Mouse (Mus musculus) heart, embryonic 10.5 days (tissue): ENCODE measurements around the gene Kctd7. TPM values are rescaled to one million over a fixed set of nuclear protein-coding genes. Genes with fewer than 3 reads are reported as not detected.

Source experiments
- DNase-seq: peaks from one replicate; pipeline ENCODE4 v3.0.0-alpha.2; 2017; ENCODE audit warnings: low spot score
- H3K27ac ChIP-seq: fragments of 300-500 bp; sonication (generic); 2 replicates; pipeline ENCODE4 v1.5.1; 2016; ENCODE audit warnings: mild to moderate bottlenecking
- H3K27me3 ChIP-seq: fragments of 300-500 bp; sonication (generic); 2 replicates; pipeline ENCODE4 v1.6.1; 2016; ENCODE audit warnings: mild to moderate bottlenecking; ENCODE audit not compliant: poor library complexity, insufficient read depth, severe bottlenecking
- H3K36me3 ChIP-seq: fragments of 300-500 bp; sonication (generic); 2 replicates; pipeline ENCODE4 v1.6.1; 2016; ENCODE audit warnings: mild to moderate bottlenecking, moderate library complexity
- H3K4me1 ChIP-seq: fragments of 300-500 bp; sonication (generic); 2 replicates; pipeline ENCODE4 v1.6.1; 2016; ENCODE audit warnings: mild to moderate bottlenecking
- H3K4me3 ChIP-seq: fragments of 300-500 bp; sonication (generic); 2 replicates; pipeline ENCODE4 v1.5.1; 2016; ENCODE audit warnings: mild to moderate bottlenecking, moderate library complexity
- H3K9me3 ChIP-seq: fragments of 300-500 bp; sonication (generic); 2 replicates; pipeline ENCODE4 v1.6.1; 2016; ENCODE audit warnings: mild to moderate bottlenecking, moderate library complexity
- WGBS: fragments of 180-500 bp; shearing (Covaris S2); methylation state at CpG from one replicate; pipeline ENCODE4 v1.1.7; 2016; 5-methylcytosine and 5-hydroxymethylcytosine counted together
- polyA plus RNA-seq: library from polyadenylated mRNA; unstranded; fragments of >200 nt; fragmentation: Nextera tagmentation; extraction: Ambion mirVana; gene quantifications from 2 replicates; pipeline ENCODE4 v1.2.1, GENCODE M21; 2016

Kctd7 gene
- polyA plus RNA-seq, 1 experiment from 2014 or later, result 4.4 TPM

- no peak for DNase-seq
- no peaks in the 10 kb centered on the region for H3K9me3 ChIP-seq
- H3K4me1 ChIP-seq, result peaks cover 23% of the 10 kb centered on the region; the same call in 1 of the 2 replicates
- H3K27ac ChIP-seq, result no peak overlapping the region
- no peaks in the 10 kb centered on the region for H3K36me3 ChIP-seq
- H3K4me3 ChIP-seq, result no peak overlapping the region
- 83% methylated on average over 6 of the region's 6 CpGs for WGBS
- H3K27me3 ChIP-seq, result no peaks in the 10 kb centered on the region
These were observed 37.3 kb downstream of the Kctd7 start for GRCm38 (mm10) chr5:130181740-130182540.

- H3K4me3 ChIP-seq, result no peak overlapping the region
- WGBS, result 85% methylated on average over 3 of the region's 3 CpGs
- no peaks in the 10 kb centered on the region for H3K9me3 ChIP-seq
- H3K36me3 ChIP-seq, result peaks cover 2% of the 10 kb centered on the region; the same call in 1 of the 2 replicates
- peaks cover 23% of the 10 kb centered on the region; the same call in 1 of the 2 replicates for H3K4me1 ChIP-seq
- H3K27ac ChIP-seq, result no peak overlapping the region
- DNase-seq, result no peak
- no peaks in the 10 kb centered on the region for H3K27me3 ChIP-seq
These were observed 37.8 kb downstream of the Kctd7 start for GRCm38 (mm10) chr5:130182541-130182821.

- Histone ChIP-seq H3K27ac (no peak overlapping the region), H3K4me1 (peaks cover 11% of the 10 kb centered on the region; the same call in 1 of the 2 replicates), H3K27me3 (no peaks in the 10 kb centered on the region), H3K4me3 (no peak overlapping the region), H3K9me3 (no peaks in the 10 kb centered on the region), H3K36me3 (peaks cover 13% of the 10 kb centered on the region)
- DNase-seq, result no peak
- WGBS, result 81% methylated on average over 9 of the region's 9 CpGs
These were observed 39.7 kb downstream of the Kctd7 start for GRCm38 (mm10) chr5:130184193-130184856.

- no peak for DNase-seq
- Histone ChIP-seq H3K36me3 (peaks cover 22% of the 10 kb centered on the region), H3K4me1 (peaks cover 8% of the 10 kb centered on the region; the same call in 1 of the 2 replicates), H3K4me3 (no peak overlapping the region), H3K27me3 (no peaks in the 10 kb centered on the region), H3K27ac (no peak overlapping the region), H3K9me3 (no peaks in the 10 kb centered on the region)
- 85% methylated on average over 6 of the region's 6 CpGs for WGBS
These were observed 40.7 kb downstream of the Kctd7 start for GRCm38 (mm10) chr5:130185312-130185711.

GRCm38 (mm10) chr5:130187383-130187782, 42.7 kb downstream of the Kctd7 start:
- 76% methylated on average over 7 of the region's 7 CpGs for WGBS
- no peak overlapping the region for H3K27ac ChIP-seq
- H3K9me3 ChIP-seq, result no peaks in the 10 kb centered on the region
- H3K4me3 ChIP-seq, result no peak overlapping the region
- no peak for DNase-seq
- peaks cover 43% of the 10 kb centered on the region for H3K36me3 ChIP-seq
- peaks cover 3% of the 10 kb centered on the region; the same call in 1 of the 2 replicates for H3K4me1 ChIP-seq
- H3K27me3 ChIP-seq, result no peaks in the 10 kb centered on the region

- peaks cover 64% of the 10 kb centered on the region for H3K36me3 ChIP-seq
- WGBS, result 95% methylated on average over 6 of the region's 6 CpGs
- no peak overlapping the region for H3K4me3 ChIP-seq
- DNase-seq, result no peak
- H3K27me3 ChIP-seq, result no peaks in the 10 kb centered on the region
- H3K9me3 ChIP-seq, result no peaks in the 10 kb centered on the region
- H3K27ac ChIP-seq, result no peak overlapping the region
- peaks cover 8% of the 10 kb centered on the region for H3K4me1 ChIP-seq
These were observed 46.2 kb downstream of the Kctd7 start for GRCm38 (mm10) chr5:130190909-130191308.

- 70% methylated on average over 6 of the region's 6 CpGs for WGBS
- DNase-seq, result no peak
- Histone ChIP-seq H3K4me1 (peaks cover 17% of the 10 kb centered on the region), H3K27me3 (no peaks in the 10 kb centered on the region), H3K27ac (no peak overlapping the region), H3K36me3 (peaks cover 64% of the 10 kb centered on the region), H3K9me3 (no peaks in the 10 kb centered on the region), H3K4me3 (no peak overlapping the region)
These were observed 47.2 kb downstream of the Kctd7 start for GRCm38 (mm10) chr5:130191865-130192264.

- Histone ChIP-seq H3K27ac (no peak overlapping the region), H3K36me3 (peaks cover 67% of the 10 kb centered on the region), H3K9me3 (no peaks in the 10 kb centered on the region), H3K27me3 (no peaks in the 10 kb centered on the region), H3K4me3 (no peak overlapping the region), H3K4me1 (peaks cover 23% of the 10 kb centered on the region)
- no peak for DNase-seq
- WGBS, result 79% methylated on average over 2 of the region's 2 CpGs
These were observed 47.8 kb downstream of the Kctd7 start for GRCm38 (mm10) chr5:130192356-130192944.

GRCm38 (mm10) chr5:130193760-130194159, 49.1 kb downstream of the Kctd7 start:
- peaks cover 71% of the 10 kb centered on the region for H3K36me3 ChIP-seq
- H3K27me3 ChIP-seq, result no peaks in the 10 kb centered on the region
- peaks cover 24% of the 10 kb centered on the region for H3K4me1 ChIP-seq
- no peak overlapping the region for H3K4me3 ChIP-seq
- H3K9me3 ChIP-seq, result no peaks in the 10 kb centered on the region
- no peak for DNase-seq
- no peak overlapping the region for H3K27ac ChIP-seq
- 90% methylated on average over 3 of the region's 3 CpGs for WGBS

GRCm38 (mm10) chr5:130196307-130196706, 51.6 kb downstream of the Kctd7 start:
- Histone ChIP-seq H3K4me1 (peaks cover 24% of the 10 kb centered on the region), H3K4me3 (no peak overlapping the region), H3K36me3 (peaks cover 62% of the 10 kb centered on the region), H3K9me3 (no peaks in the 10 kb centered on the region), H3K27me3 (no peaks in the 10 kb centered on the region), H3K27ac (peak overlapping the region; percentile 4; the same call in 1 of the 2 replicates)
- no peak for DNase-seq
- 89% methylated on average over 1 of the region's 1 CpGs for WGBS

GRCm38 (mm10) chr5:130197454-130197853, 52.8 kb downstream of the Kctd7 start:
- WGBS, result 76% methylated on average over 3 of the region's 3 CpGs
- Histone ChIP-seq H3K27ac (no peak overlapping the region; the same call in 1 of the 2 replicates), H3K36me3 (peaks cover 58% of the 10 kb centered on the region), H3K9me3 (no peaks in the 10 kb centered on the region), H3K4me3 (no peak overlapping the region), H3K4me1 (peaks cover 21% of the 10 kb centered on the region), H3K27me3 (no peaks in the 10 kb centered on the region)
- no peak for DNase-seq

- WGBS, result 88% methylated on average over 7 of the region's 7 CpGs
- Histone ChIP-seq H3K36me3 (peaks cover 58% of the 10 kb centered on the region), H3K4me1 (peaks cover 21% of the 10 kb centered on the region)
These were observed 53.3 kb downstream of the Kctd7 start for GRCm38 (mm10) chr5:130197981-130198380.

More at GRCm38 (mm10) chr5:130197981-130198380, 53.3 kb downstream of the Kctd7 start:
- no peak for DNase-seq
- Histone ChIP-seq H3K27me3 (no peaks in the 10 kb centered on the region), H3K4me3 (no peak overlapping the region), H3K9me3 (no peaks in the 10 kb centered on the region), H3K27ac (no peak overlapping the region)
